Mouse (Mus musculus): ENCODE results near the gene Mdh1. TPM values are rescaled to one million over a fixed set of nuclear protein-coding genes. Genes with fewer than 3 reads are reported as not detected.

The Mdh1 gene
- polyA plus RNA-seq (2014; fragmentation: Nextera tagmentation; extraction: Ambion mirVana) = 597 and 634 TPM in 2 replicates

GRCm38 (mm10) chr11:21571700-21572381, at the start of gene Mdh1, which contains the start of gene Wdpcp:
TSS of gene Mdh1 (minus strand) at chr11:21572367.
TSS of gene Wdpcp (plus strand) at chr11:21572235.
- ATAC-seq (ENCODE audit: low FRiP score) = peak; percentile 99
- Histone ChIP-seq H3K9ac (peak within 1 kb of the TSS; percentile 81), H3K9me3 (ENCODE audit: control insufficient read depth, low read length) (no peaks in the 10 kb centered on the region), H3K4me2 (replicated peaks) (peak within 1 kb of the TSS; percentile 83), H3K27ac (peak within 1 kb of the TSS; percentile 90), H3K27me3 (ENCODE audit: control insufficient read depth, insufficient read depth, low read length) (no peaks in the 10 kb centered on the region), H3K4me1 (replicated peaks; ENCODE audit: control insufficient read depth, insufficient read depth, low read length) (peaks cover 24% of the 10 kb centered on the region), H3K4me3 (replicated peaks; ENCODE audit: low read length) (peak within 1 kb of the TSS; percentile 63), H3K36me3 (replicated peaks; ENCODE audit: control insufficient read depth, insufficient read depth) (peaks cover 2% of the 10 kb centered on the region; the same call in 1 of the 2 replicates)
- under 1% methylated on average over 42 of the region's 42 CpGs for WGBS
- peak; percentile 95 for DNase-seq (ENCODE audit: low spot score)

- no peaks in the 10 kb centered on the region for H3K36me3 ChIP-seq (replicated peaks; ENCODE audit: control insufficient read depth, insufficient read depth)
- ATAC-seq (ENCODE audit: low FRiP score) = no peak
- H3K9me3 ChIP-seq (ENCODE audit: control insufficient read depth, low read length) = no peaks in the 10 kb centered on the region
- no peaks in the 10 kb centered on the region for H3K27me3 ChIP-seq (ENCODE audit: control insufficient read depth, insufficient read depth, low read length)
- H3K27ac ChIP-seq = no peak overlapping the region
- H3K9ac ChIP-seq = no peak overlapping the region
- no peak overlapping the region for H3K4me2 ChIP-seq (replicated peaks)
- no peak overlapping the region for H3K4me3 ChIP-seq (replicated peaks; ENCODE audit: low read length)
- H3K4me1 ChIP-seq (replicated peaks; ENCODE audit: control insufficient read depth, insufficient read depth, low read length) = no peaks in the 10 kb centered on the region
- DNase-seq (ENCODE audit: low spot score) = no peak
Measured at GRCm38 (mm10) chr11:21615915-21616314, 43.7 kb upstream of the Mdh1 start.

GRCm38 (mm10) chr11:21602497-21602896, 30.3 kb upstream of the Mdh1 start:
- DNase-seq (ENCODE audit: low spot score) (no peak), ATAC-seq (ENCODE audit: low FRiP score) (no peak)
- Histone ChIP-seq H3K9me3 (ENCODE audit: control insufficient read depth, low read length) (no peaks in the 10 kb centered on the region), H3K9ac (no peak overlapping the region), H3K27me3 (ENCODE audit: control insufficient read depth, insufficient read depth, low read length) (no peaks in the 10 kb centered on the region), H3K4me2 (replicated peaks) (no peak overlapping the region), H3K36me3 (replicated peaks; ENCODE audit: control insufficient read depth, insufficient read depth) (no peaks in the 10 kb centered on the region), H3K4me1 (replicated peaks; ENCODE audit: control insufficient read depth, insufficient read depth, low read length) (no peaks in the 10 kb centered on the region), H3K4me3 (replicated peaks; ENCODE audit: low read length) (no peak overlapping the region), H3K27ac (no peak overlapping the region)
- 65% methylated on average over 5 of the region's 5 CpGs for WGBS

- Histone ChIP-seq H3K4me3 (replicated peaks; ENCODE audit: low read length) (no peak overlapping the region), H3K9me3 (ENCODE audit: control insufficient read depth, low read length) (no peaks in the 10 kb centered on the region), H3K27ac (no peak overlapping the region), H3K4me1 (replicated peaks; ENCODE audit: control insufficient read depth, insufficient read depth, low read length) (no peaks in the 10 kb centered on the region), H3K4me2 (replicated peaks) (no peak overlapping the region), H3K36me3 (replicated peaks; ENCODE audit: control insufficient read depth, insufficient read depth) (no peaks in the 10 kb centered on the region), H3K9ac (no peak overlapping the region), H3K27me3 (ENCODE audit: control insufficient read depth, insufficient read depth, low read length) (no peaks in the 10 kb centered on the region)
- ATAC-seq (ENCODE audit: low FRiP score) (no peak), DNase-seq (ENCODE audit: low spot score) (no peak)
- WGBS = 56% methylated on average over 1 of the region's 1 CpGs
Measured at GRCm38 (mm10) chr11:21583286-21583685, 11.1 kb upstream of the Mdh1 start.

GRCm38 (mm10) chr11:21581472-21581871, 9.3 kb upstream of the Mdh1 start:
- Histone ChIP-seq H3K4me2 (replicated peaks) (no peak overlapping the region), H3K36me3 (replicated peaks; ENCODE audit: control insufficient read depth, insufficient read depth) (no peaks in the 10 kb centered on the region), H3K27me3 (ENCODE audit: control insufficient read depth, insufficient read depth, low read length) (no peaks in the 10 kb centered on the region), H3K9me3 (ENCODE audit: control insufficient read depth, low read length) (no peaks in the 10 kb centered on the region), H3K4me3 (replicated peaks; ENCODE audit: low read length) (no peak overlapping the region), H3K27ac (no peak overlapping the region), H3K9ac (no peak overlapping the region), H3K4me1 (replicated peaks; ENCODE audit: control insufficient read depth, insufficient read depth, low read length) (no peaks in the 10 kb centered on the region)
- no peak for DNase-seq (ENCODE audit: low spot score)
- no peak for ATAC-seq (ENCODE audit: low FRiP score)
- 78% methylated on average over 7 of the region's 7 CpGs for WGBS

- H3K36me3 ChIP-seq (replicated peaks; ENCODE audit: control insufficient read depth, insufficient read depth) = peaks cover 11% of the 10 kb centered on the region
- peak; percentile 38 for DNase-seq (ENCODE audit: low spot score)
- H3K9ac ChIP-seq = peak overlapping the region; percentile 81
- 9% methylated on average over 10 of the region's 10 CpGs for WGBS
- no peak for ATAC-seq (ENCODE audit: low FRiP score)
- no peaks in the 10 kb centered on the region for H3K27me3 ChIP-seq (ENCODE audit: control insufficient read depth, insufficient read depth, low read length)
- H3K4me1 ChIP-seq (replicated peaks; ENCODE audit: control insufficient read depth, insufficient read depth, low read length) = peaks cover 24% of the 10 kb centered on the region
- peak overlapping the region; percentile 63 for H3K4me3 ChIP-seq (replicated peaks; ENCODE audit: low read length)
- H3K4me2 ChIP-seq (replicated peaks) = peak overlapping the region; percentile 83
- no peaks in the 10 kb centered on the region for H3K9me3 ChIP-seq (ENCODE audit: control insufficient read depth, low read length)
- H3K27ac ChIP-seq = peak overlapping the region; percentile 90
Measured at GRCm38 (mm10) chr11:21570973-21571372, 1.2 kb downstream of the Mdh1 start.

GRCm38 (mm10) chr11:21570109-21570474, 2.1 kb downstream of the Mdh1 start:
- no peak for ATAC-seq (ENCODE audit: low FRiP score)
- Histone ChIP-seq H3K4me1 (replicated peaks; ENCODE audit: control insufficient read depth, insufficient read depth, low read length) (peaks cover 24% of the 10 kb centered on the region), H3K4me2 (replicated peaks) (peak overlapping the region; percentile 83), H3K9me3 (ENCODE audit: control insufficient read depth, low read length) (no peaks in the 10 kb centered on the region), H3K9ac (peak overlapping the region; percentile 31; the same call in 1 of the 2 replicates), H3K27ac (peak overlapping the region; percentile 41; the same call in 1 of the 2 replicates), H3K4me3 (replicated peaks; ENCODE audit: low read length) (no peak overlapping the region), H3K27me3 (ENCODE audit: control insufficient read depth, insufficient read depth, low read length) (no peaks in the 10 kb centered on the region), H3K36me3 (replicated peaks; ENCODE audit: control insufficient read depth, insufficient read depth) (peaks cover 19% of the 10 kb centered on the region)
- 66% methylated on average over 2 of the region's 2 CpGs for WGBS
- no peak for DNase-seq (ENCODE audit: low spot score)

GRCm38 (mm10) chr11:21569456-21570108, 2.6 kb downstream of the Mdh1 start:
- peaks cover 25% of the 10 kb centered on the region for H3K36me3 ChIP-seq (replicated peaks; ENCODE audit: control insufficient read depth, insufficient read depth)
- peaks cover 24% of the 10 kb centered on the region for H3K4me1 ChIP-seq (replicated peaks; ENCODE audit: control insufficient read depth, insufficient read depth, low read length)
- ATAC-seq (ENCODE audit: low FRiP score) (no peak), DNase-seq (ENCODE audit: low spot score) (peak; percentile 57)
- H3K4me2 ChIP-seq (replicated peaks) = peak overlapping the region; percentile 83
- H3K4me3 ChIP-seq (replicated peaks; ENCODE audit: low read length) = no peak overlapping the region
- no peaks in the 10 kb centered on the region for H3K27me3 ChIP-seq (ENCODE audit: control insufficient read depth, insufficient read depth, low read length)
- no peaks in the 10 kb centered on the region for H3K9me3 ChIP-seq (ENCODE audit: control insufficient read depth, low read length)
- 0 out of 2 replicates have a peak overlapping the region, but pooled peaks have one; percentile 31 for H3K9ac ChIP-seq
- WGBS = 46% methylated on average over 3 of the region's 3 CpGs
- H3K27ac ChIP-seq = peak overlapping the region; percentile 16; the same call in 1 of the 2 replicates

- no peaks in the 10 kb centered on the region for H3K9me3 ChIP-seq (ENCODE audit: control insufficient read depth, low read length)
- H3K27ac ChIP-seq = peak overlapping the region; percentile 16; the same call in 1 of the 2 replicates
- DNase-seq (ENCODE audit: low spot score) = no peak
- ATAC-seq (ENCODE audit: low FRiP score) = no peak
- no peak overlapping the region for H3K9ac ChIP-seq
- peaks cover 26% of the 10 kb centered on the region for H3K36me3 ChIP-seq (replicated peaks; ENCODE audit: control insufficient read depth, insufficient read depth)
- H3K4me1 ChIP-seq (replicated peaks; ENCODE audit: control insufficient read depth, insufficient read depth, low read length) = peaks cover 24% of the 10 kb centered on the region
- H3K4me3 ChIP-seq (replicated peaks; ENCODE audit: low read length) = no peak overlapping the region
- no peaks in the 10 kb centered on the region for H3K27me3 ChIP-seq (ENCODE audit: control insufficient read depth, insufficient read depth, low read length)
- WGBS = 67% methylated on average over 5 of the region's 5 CpGs
- no peak overlapping the region for H3K4me2 ChIP-seq (replicated peaks)
Measured at GRCm38 (mm10) chr11:21569002-21569401, 3.2 kb downstream of the Mdh1 start.
